Mouse (Mus musculus) kidney, adult 2 months (tissue): ENCODE results near the gene Crybb1. TPM values are rescaled to one million over a fixed set of nuclear protein-coding genes. Genes with fewer than 3 reads are reported as not detected.
A peak's percentile ranks its signal among the peaks of the same experiment; 100 is the strongest.

Experiments
- DNase-seq: peaks from one replicate; pipeline ENCODE4 v3.0.0; 2021
- H3K27ac ChIP-seq: fragments of 200-500 bp; 2 replicates; pipeline ENCODE4 v1.5.1; 2012; ENCODE audit warnings: low read depth, low read length, control low read depth, inconsistent platforms; ENCODE audit not compliant: insufficient read depth
- H3K27me3 ChIP-seq: fragments of 200-500 bp; replicated peaks from 2 replicates; pipeline ENCODE4 v1.6.1; 2012; ENCODE audit warnings: mild to moderate bottlenecking, moderate library complexity, low read length, inconsistent platforms; ENCODE audit not compliant: control insufficient read depth, insufficient read depth
- H3K36me3 ChIP-seq: fragments of 200-500 bp; 2 replicates; pipeline ENCODE4 v1.6.1; 2012; ENCODE audit warnings: mild to moderate bottlenecking, moderate library complexity, low read length, inconsistent platforms; ENCODE audit not compliant: control insufficient read depth, insufficient read depth
- H3K4me1 ChIP-seq: fragments of 200-500 bp; 2 replicates; pipeline ENCODE4 v1.6.1; 2011; ENCODE audit warnings: low read length; ENCODE audit not compliant: control insufficient read depth, insufficient read depth
- H3K4me3 ChIP-seq: fragments of 200-500 bp; 2 replicates; pipeline ENCODE4 v1.5.1; 2011; ENCODE audit warnings: mild to moderate bottlenecking, low read depth, low read length, control low read depth; ENCODE audit not compliant: insufficient read depth
- CTCF ChIP-seq: fragments of 200-500 bp; conservative IDR thresholded peaks from 2 replicates; pipeline ENCODE4 v1.5.1; 2011; ENCODE audit warnings: low read depth, mild to moderate bottlenecking, control low read depth, low read length, moderate library complexity, mixed read lengths; ENCODE audit not compliant: insufficient read depth, insufficient read length
- POLR2A ChIP-seq: fragments of 200-500 bp; IDR thresholded peaks from one replicate; pipeline ENCODE4 v1.6.1; 2011; ENCODE audit warnings: low read depth, low read length, control low read depth
- WGBS: fragments of 180-500 bp; shearing (Covaris S2); methylation state at CpG from one replicate; pipeline ENCODE4 v1.1.7; 2018; 5-methylcytosine and 5-hydroxymethylcytosine counted together
- polyA plus RNA-seq: library from polyadenylated mRNA; depleted of rRNA; stranded (reverse); fragments of >200 nt; gene quantifications from 2 replicates; pipeline ENCODE4 v1.2.3, GENCODE M21; 2012

Crybb1 gene
- polyA plus RNA-seq, 1 experiment, result 0.14 TPM

DNA sequence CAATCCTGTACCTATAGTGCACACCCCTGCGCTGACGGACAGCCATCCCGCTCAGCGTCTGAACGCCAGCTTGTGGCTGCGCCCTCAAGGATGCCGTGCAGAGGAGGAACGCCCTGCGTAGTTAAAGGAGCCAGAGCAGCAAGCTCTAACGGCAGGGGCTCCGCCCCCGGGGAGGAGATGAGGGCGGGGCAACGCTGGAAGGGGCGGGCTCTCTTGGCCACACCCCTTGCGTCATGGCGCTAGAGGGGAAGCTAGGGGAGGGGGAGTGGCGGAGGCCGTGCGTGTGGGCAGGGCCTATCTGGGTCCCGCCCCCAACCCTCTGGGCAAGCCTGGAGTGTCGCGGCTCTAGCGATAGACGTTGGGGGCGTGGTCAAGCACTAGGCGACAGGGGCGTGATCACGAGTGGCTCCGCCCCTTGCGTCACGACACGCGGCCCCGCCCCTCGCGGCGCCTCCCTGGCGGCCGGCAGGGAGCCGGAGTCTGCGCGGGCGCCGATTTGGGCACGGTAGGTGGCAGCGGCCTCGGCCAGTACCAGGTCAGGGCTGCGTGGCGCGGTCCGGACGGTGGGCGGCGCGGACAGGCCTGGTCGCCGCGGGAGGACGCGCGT lies 20.8 kb downstream of the Crybb1 start, which contains the start of gene Tpst2:
TSS of gene Tpst2 (plus strand) at position 425 of the 607 bp plus-strand sequence.
- Histone ChIP-seq H3K27me3 (no peaks in the 10 kb centered on the region), H3K4me1 (peaks cover 3% of the 10 kb centered on the region; the same call in 1 of the 2 replicates)
- WGBS, result under 1% methylated on average over 62 of the region's 62 CpGs

GRCm38 (mm10) chr5:112276907-112277348 lies 21.3 kb downstream of the Crybb1 start:
- TF ChIP-seq CTCF (no peak), POLR2A (no peak)
- Histone ChIP-seq H3K27me3 (no peaks in the 10 kb centered on the region), H3K4me1 (peaks cover 3% of the 10 kb centered on the region; the same call in 1 of the 2 replicates), H3K36me3 (no peaks in the 10 kb centered on the region), H3K4me3 (peak overlapping the region; percentile 74), H3K27ac (peak overlapping the region; percentile 76)
- WGBS, result under 1% methylated on average over 24 of the region's 24 CpGs
- DNase-seq, result no peak

More for the DNA sequence above, 20.8 kb downstream of the Crybb1 start, which contains the start of gene Tpst2:
- TF ChIP-seq CTCF (0 out of 2 replicates have a peak, but pooled peaks have one; percentile 12), POLR2A (peak; percentile 72)
- Histone ChIP-seq H3K4me3 (peak within 1 kb of the TSS; percentile 74), H3K36me3 (no peaks in the 10 kb centered on the region), H3K27ac (peak within 1 kb of the TSS; percentile 76)
- peak; percentile 100 for DNase-seq

DNA sequence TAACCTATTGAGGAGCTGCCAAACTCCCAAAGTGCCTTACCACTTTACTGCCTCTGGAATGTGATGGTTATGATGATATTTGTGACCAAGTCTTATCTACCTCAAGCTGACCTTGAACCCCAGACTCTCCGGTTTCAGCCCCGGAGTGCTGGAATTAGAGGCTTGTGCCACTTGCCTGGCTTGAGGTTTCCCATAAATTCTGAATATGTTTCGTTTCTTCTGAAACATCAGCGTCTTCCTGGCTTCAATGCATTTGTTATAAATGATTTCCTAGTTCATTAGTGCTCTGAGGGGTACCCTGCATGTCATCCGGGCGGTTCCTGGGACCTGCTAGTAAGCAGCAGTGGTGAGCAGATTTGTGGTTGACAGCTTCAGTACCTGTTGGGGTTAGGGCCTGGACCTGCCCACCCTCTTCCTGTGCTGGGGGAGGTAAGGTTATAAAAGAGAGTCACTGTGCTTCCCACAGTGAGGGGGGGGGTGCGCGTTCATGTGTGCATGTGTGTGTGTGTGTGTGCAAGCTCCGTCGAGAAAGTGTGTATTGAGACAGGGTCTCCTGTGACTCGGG lies 22.4 kb downstream of the Crybb1 start:
- Histone ChIP-seq H3K4me1 (peaks cover 4% of the 10 kb centered on the region), H3K27ac (no peak overlapping the region), H3K36me3 (no peaks in the 10 kb centered on the region), H3K27me3 (no peaks in the 10 kb centered on the region), H3K4me3 (no peak overlapping the region)
- 52% methylated on average over 11 of the region's 11 CpGs for WGBS
- no peak for DNase-seq
- TF ChIP-seq POLR2A, result no peak
- no peak for TF ChIP-seq CTCF

DNA sequence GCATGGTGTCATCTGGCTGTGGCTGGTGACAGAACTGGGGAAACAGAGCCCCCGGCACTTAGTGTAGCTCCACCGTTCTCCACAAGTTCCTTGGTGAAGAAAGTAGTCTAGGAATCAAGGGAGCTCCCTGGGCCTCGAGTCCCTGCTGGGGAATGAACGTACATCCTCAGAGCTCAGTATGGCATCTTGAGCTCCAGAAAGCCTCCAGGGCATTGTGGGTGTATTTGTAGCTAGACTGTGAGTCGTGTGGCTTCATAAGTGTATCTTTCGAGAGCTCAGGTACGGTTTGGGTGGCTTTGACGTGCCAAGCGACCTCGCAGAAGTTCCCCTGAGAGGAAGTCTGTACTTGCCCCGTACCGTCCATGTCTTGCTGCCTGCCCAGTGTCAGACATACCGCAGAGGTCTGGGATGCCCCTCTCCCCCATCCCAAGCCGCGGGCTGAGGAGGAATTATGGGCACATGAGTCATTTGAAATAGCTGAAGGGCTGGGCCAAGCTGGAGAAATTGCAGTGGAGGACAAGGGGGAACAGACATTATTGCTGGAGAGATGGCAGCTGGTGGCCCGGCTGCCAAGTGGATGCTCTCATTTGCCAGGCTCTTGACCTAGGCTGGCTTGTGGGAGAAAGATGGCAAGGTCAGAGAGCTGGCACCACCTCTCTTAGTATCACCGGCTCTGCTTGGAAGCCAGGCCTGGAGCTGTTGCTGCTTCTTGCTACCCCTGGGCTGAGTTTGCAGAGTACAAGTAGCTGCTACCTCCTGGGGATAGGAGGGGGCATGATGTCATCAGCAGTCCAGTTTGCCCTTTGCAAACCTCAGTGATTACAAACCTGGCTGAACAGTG lies 23.8 kb downstream of the Crybb1 start:
- TF ChIP-seq CTCF, result no peak
- TF ChIP-seq POLR2A, result no peak
- Histone ChIP-seq H3K36me3 (no peaks in the 10 kb centered on the region), H3K4me1 (peaks cover 9% of the 10 kb centered on the region), H3K27ac (no peak overlapping the region), H3K4me3 (no peak overlapping the region), H3K27me3 (no peaks in the 10 kb centered on the region)
- WGBS, result 72% methylated on average over 17 of the region's 17 CpGs
- no peak for DNase-seq

DNA sequence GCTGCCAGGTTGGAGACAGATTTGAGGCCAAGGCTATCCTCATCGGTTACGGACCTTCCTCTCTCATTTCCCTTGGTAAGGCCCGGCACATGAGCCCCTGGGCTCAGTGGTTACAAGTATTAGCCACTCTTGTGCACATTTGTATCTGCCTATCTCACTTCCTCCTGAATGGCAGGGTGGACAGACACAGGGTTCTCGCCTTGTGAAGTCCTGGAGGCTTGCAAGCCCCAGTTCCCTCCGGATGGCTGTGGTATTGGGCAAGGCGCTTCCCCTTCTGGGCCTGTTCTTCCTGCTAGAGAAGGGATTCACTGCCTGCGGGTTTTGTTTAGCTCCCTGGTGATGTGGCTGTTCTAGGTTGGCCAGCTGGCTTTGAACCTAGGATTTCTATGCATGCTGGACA lies 24.5 kb downstream of the Crybb1 start:
- Histone ChIP-seq H3K27me3 (no peaks in the 10 kb centered on the region), H3K4me1 (peaks cover 9% of the 10 kb centered on the region), H3K36me3 (no peaks in the 10 kb centered on the region), H3K4me3 (no peak overlapping the region), H3K27ac (no peak overlapping the region)
- no peak for DNase-seq
- TF ChIP-seq CTCF (no peak), POLR2A (no peak)
- 68% methylated on average over 7 of the region's 7 CpGs for WGBS

GRCm38 (mm10) chr5:112280863-112281660 lies 25.4 kb downstream of the Crybb1 start:
- Histone ChIP-seq H3K4me3 (no peak overlapping the region), H3K4me1 (peaks cover 9% of the 10 kb centered on the region), H3K27me3 (no peaks in the 10 kb centered on the region), H3K36me3 (no peaks in the 10 kb centered on the region), H3K27ac (no peak overlapping the region; the same call in 1 of the 2 replicates)
- 50% methylated on average over 15 of the region's 15 CpGs for WGBS
- DNase-seq, result no peak
- TF ChIP-seq POLR2A (no peak), CTCF (no peak)
